Mouse (Mus musculus): ENCODE data around the gene Sertad2. TPM values are rescaled to one million over a fixed set of nuclear protein-coding genes. Genes with fewer than 3 reads are reported as not detected.

The Sertad2 gene
- polyA plus RNA-seq (2017; shearing (Covaris generic)), result 21.5 TPM

GRCm38 (mm10) chr11:20542739-20543452, at the start of gene Sertad2:
Gene Sertad2 (plus strand): TSS chr11:20543253.

Other genes with a start within 250 kb of the Sertad2 start
- 0.82 TPM for gene Slc1a4, start 210.5 kb upstream of the Sertad2 start, polyA plus RNA-seq (2017; shearing (Covaris generic))
- gene Aftph, start 198.3 kb downstream of the Sertad2 start, polyA plus RNA-seq (2017; shearing (Covaris generic)), result 51.7 TPM

Measured in effector memory CD4-positive, alpha-beta T cell, adult 7 months (primary cell).